Mouse (Mus musculus): ENCODE results near the gene Saysd1. TPM values are rescaled to one million over a fixed set of nuclear protein-coding genes. Genes with fewer than 3 reads are reported as not detected.

The Saysd1 gene
- polyA plus RNA-seq, 1 experiment from 2014 or later: 14.9 TPM

DNA sequence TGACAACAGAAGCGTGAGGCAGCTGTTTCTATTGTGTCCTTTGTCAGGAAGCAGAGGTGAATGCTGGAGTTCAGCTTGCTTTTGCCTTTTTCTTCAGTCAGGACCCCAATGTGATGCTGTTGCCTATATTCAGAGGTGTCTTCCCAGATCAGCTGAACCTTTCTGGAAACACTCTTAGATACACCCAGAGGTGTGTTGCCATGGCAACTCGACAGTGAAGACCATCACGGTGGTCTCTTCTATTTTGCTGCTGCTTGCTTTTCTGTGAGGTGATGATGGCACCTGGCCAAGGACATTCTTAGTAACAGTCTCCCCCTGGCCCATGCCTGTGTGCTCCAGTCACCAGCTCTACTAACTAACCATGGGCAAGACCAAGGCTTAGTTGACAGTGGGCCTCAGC, 33.5 kb upstream of the Saysd1 start:
- Histone ChIP-seq H3K9me3 (ENCODE audit: control insufficient read depth, low read length) (no peaks in the 10 kb centered on the region), H3K4me2 (replicated peaks; ENCODE audit: low read depth, low read length) (no peak overlapping the region), H3K27me3 (ENCODE audit: control insufficient read depth, insufficient read depth, low read length) (no peaks in the 10 kb centered on the region), H3K4me3 (ENCODE audit: low read depth, low read length) (no peak overlapping the region), H3K36me3 (ENCODE audit: control insufficient read depth, insufficient read depth, low read length) (no peaks in the 10 kb centered on the region), H3K4me1 (replicated peaks; ENCODE audit: control insufficient read depth, insufficient read depth, low read length) (no peaks in the 10 kb centered on the region), H3K27ac (ENCODE audit: low read depth, low read length) (no peak overlapping the region), H3K9ac (ENCODE audit: low read depth, low read length) (no peak overlapping the region)
- no peak for ATAC-seq (ENCODE audit: low FRiP score)
- 80% methylated on average over 3 of the region's 3 CpGs for WGBS
- DNase-seq (ENCODE audit: low spot score): no peak

DNA sequence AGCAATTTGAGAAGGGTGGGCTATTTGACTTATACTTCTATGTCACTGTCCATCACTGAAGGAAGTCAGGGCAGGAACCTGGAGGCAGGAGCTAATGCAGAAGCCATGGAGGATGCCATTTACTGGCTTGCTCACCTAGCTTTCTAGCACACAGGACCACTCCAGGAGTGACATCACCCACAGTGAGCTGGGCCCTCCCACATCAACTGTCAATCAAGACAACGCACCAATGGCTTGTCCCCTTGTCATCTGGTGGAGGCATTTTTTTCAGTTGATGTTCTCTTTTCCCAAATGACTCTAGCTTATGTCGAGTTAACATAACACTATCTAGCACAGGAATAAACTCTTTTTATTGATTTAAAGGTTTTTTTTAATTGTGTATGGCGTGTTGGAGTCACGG, 30.9 kb upstream of the Saysd1 start:
- no peaks in the 10 kb centered on the region for H3K27me3 ChIP-seq (ENCODE audit: control insufficient read depth, insufficient read depth, low read length)
- no peak for ATAC-seq (ENCODE audit: low FRiP score)

DNA sequence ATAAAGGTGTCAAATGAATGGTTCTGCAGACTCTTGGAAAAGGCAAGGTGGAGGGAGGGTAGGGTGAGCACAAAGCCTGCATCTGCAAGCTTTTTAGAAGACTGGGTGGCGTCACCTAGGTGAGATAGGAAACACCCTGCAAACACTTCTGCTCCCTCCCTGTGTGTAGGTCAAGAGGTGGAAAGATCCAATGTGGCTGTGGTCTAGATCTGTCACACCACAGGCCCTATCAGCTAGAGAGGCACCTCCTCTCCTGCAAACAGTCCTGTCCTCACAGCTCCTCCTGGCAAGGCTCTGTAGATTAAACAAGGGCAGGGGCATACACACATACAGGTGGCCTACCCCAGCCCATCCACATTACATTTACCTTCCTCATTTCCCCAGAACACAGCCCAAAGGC, 30.1 kb upstream of the Saysd1 start:
- Histone ChIP-seq H3K36me3 (ENCODE audit: control insufficient read depth, insufficient read depth, low read length) (no peaks in the 10 kb centered on the region), H3K9ac (ENCODE audit: low read depth, low read length) (no peak overlapping the region), H3K4me1 (replicated peaks; ENCODE audit: control insufficient read depth, insufficient read depth, low read length) (0 out of 2 replicates have a peak, but pooled peaks cover 1% of the 10 kb centered on the region), H3K27ac (ENCODE audit: low read depth, low read length) (no peak overlapping the region), H3K9me3 (ENCODE audit: control insufficient read depth, low read length) (no peaks in the 10 kb centered on the region), H3K4me3 (ENCODE audit: low read depth, low read length) (no peak overlapping the region), H3K4me2 (replicated peaks; ENCODE audit: low read depth, low read length) (no peak overlapping the region), H3K27me3 (ENCODE audit: control insufficient read depth, insufficient read depth, low read length) (no peaks in the 10 kb centered on the region)
- no peak for ATAC-seq (ENCODE audit: low FRiP score)
- DNase-seq (ENCODE audit: low spot score): no peak
- WGBS: 75% methylated on average over 1 of the region's 1 CpGs

More for the DNA sequence above, 30.9 kb upstream of the Saysd1 start:
- 89% methylated on average over 4 of the region's 4 CpGs for WGBS
- Histone ChIP-seq H3K4me1 (replicated peaks; ENCODE audit: control insufficient read depth, insufficient read depth, low read length) (no peaks in the 10 kb centered on the region), H3K4me3 (ENCODE audit: low read depth, low read length) (no peak overlapping the region), H3K9me3 (ENCODE audit: control insufficient read depth, low read length) (no peaks in the 10 kb centered on the region), H3K9ac (ENCODE audit: low read depth, low read length) (no peak overlapping the region), H3K27ac (ENCODE audit: low read depth, low read length) (no peak overlapping the region), H3K4me2 (replicated peaks; ENCODE audit: low read depth, low read length) (no peak overlapping the region), H3K36me3 (ENCODE audit: control insufficient read depth, insufficient read depth, low read length) (no peaks in the 10 kb centered on the region)
- no peak for DNase-seq (ENCODE audit: low spot score)

DNA sequence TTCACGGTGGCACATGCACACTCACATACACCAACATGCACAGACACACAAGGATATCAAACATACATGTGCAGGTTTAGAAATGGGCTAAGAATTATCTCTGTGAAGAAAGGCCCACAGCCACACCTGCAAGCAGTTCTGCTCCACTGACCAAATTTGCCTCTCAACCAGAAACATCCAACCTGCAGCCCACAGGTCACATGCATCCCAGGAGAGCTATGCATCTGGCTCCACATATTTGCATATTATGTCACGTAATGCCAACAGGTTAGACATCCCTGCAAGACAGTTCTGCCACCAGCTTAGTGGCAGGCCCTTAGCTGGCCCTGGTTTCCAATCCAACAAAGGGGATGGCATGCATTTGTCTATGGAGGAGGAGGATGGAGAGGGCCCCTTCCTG, 29.7 kb upstream of the Saysd1 start:
- Histone ChIP-seq H3K9me3 (ENCODE audit: control insufficient read depth, low read length) (no peaks in the 10 kb centered on the region), H3K27ac (ENCODE audit: low read depth, low read length) (no peak overlapping the region; the same call in 1 of the 2 replicates), H3K4me1 (replicated peaks; ENCODE audit: control insufficient read depth, insufficient read depth, low read length) (0 out of 2 replicates have a peak, but pooled peaks cover 4% of the 10 kb centered on the region), H3K27me3 (ENCODE audit: control insufficient read depth, insufficient read depth, low read length) (no peaks in the 10 kb centered on the region), H3K4me3 (ENCODE audit: low read depth, low read length) (no peak overlapping the region), H3K9ac (ENCODE audit: low read depth, low read length) (no peak overlapping the region), H3K36me3 (ENCODE audit: control insufficient read depth, insufficient read depth, low read length) (no peaks in the 10 kb centered on the region), H3K4me2 (replicated peaks; ENCODE audit: low read depth, low read length) (no peak overlapping the region)
- no peak for DNase-seq (ENCODE audit: low spot score)
- WGBS: 90% methylated on average over 2 of the region's 2 CpGs
- ATAC-seq (ENCODE audit: low FRiP score): no peak

DNA sequence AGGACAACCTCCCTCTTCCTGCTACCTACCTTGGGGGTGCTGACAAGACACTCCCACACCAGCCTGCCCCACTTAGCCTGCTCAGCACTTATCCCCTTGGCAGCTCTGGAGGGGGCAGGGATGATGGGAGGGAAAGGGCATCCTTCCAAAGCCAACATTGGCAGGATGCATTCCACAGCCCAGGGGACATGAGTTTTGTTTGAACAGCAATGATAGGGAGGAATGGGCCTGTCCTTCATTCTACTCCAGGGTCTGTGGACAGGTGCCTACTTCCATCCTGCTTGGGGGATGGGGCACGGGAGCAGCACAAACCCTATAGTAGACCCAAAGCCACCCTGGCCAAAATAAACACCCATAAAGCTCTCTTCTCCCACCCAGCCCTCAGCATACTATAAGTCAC, 27.1 kb upstream of the Saysd1 start:
- no peaks in the 10 kb centered on the region for H3K27me3 ChIP-seq (ENCODE audit: control insufficient read depth, insufficient read depth, low read length)

DNA sequence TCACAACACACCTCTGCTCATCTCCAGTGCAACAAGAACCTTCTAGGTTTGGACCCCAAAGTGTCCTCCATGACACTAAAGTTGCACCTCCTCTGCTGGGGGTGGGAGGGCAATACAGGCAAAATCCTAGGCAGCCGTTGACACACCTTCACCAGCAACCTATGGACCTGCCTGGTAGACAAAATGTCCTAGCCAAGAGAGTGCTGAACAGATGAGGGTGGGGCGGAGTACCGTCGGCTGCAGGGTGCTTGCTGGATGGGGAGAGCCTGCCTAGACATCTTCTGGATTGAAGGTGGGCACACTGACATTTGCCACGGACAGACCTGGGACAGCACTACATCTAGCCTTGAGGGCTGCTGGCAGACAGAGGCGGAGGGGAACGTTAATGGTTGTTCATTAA, 26.1 kb upstream of the Saysd1 start:
- H3K4me1 ChIP-seq (replicated peaks; ENCODE audit: control insufficient read depth, insufficient read depth, low read length): 0 out of 2 replicates have a peak, but pooled peaks cover 4% of the 10 kb centered on the region

More for the DNA sequence above, 27.1 kb upstream of the Saysd1 start:
- no peaks in the 10 kb centered on the region for H3K36me3 ChIP-seq (ENCODE audit: control insufficient read depth, insufficient read depth, low read length)
- H3K9me3 ChIP-seq (ENCODE audit: control insufficient read depth, low read length): no peaks in the 10 kb centered on the region
- H3K27ac ChIP-seq (ENCODE audit: low read depth, low read length): no peak overlapping the region
- H3K4me3 ChIP-seq (ENCODE audit: low read depth, low read length): no peak overlapping the region
- 0 out of 2 replicates have a peak, but pooled peaks cover 4% of the 10 kb centered on the region for H3K4me1 ChIP-seq (replicated peaks; ENCODE audit: control insufficient read depth, insufficient read depth, low read length)
- WGBS: 94% methylated on average over 1 of the region's 1 CpGs
- H3K9ac ChIP-seq (ENCODE audit: low read depth, low read length): no peak overlapping the region
- no peak overlapping the region for H3K4me2 ChIP-seq (replicated peaks; ENCODE audit: low read depth, low read length)
- no peak for DNase-seq (ENCODE audit: low spot score)
- no peak for ATAC-seq (ENCODE audit: low FRiP score)

DNA sequence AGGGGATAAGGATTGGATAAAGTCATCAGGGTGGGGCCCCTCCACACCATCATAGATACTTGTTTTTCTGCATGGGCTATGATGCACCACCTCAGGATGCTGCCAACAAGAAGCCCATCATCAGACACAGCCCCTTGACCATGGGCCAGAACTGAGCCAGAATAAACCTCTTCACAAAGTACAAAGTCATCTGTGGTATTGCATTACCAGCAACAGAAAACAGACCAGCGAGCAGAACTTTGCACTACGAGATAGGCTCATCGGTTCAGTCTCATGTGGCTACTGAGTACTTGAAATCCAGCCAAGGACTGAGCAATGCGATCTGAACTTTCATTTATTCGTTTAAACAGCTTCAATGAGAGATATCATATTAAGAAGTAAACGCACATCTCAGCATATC, 24.4 kb upstream of the Saysd1 start:
- ATAC-seq (ENCODE audit: low FRiP score): no peak
- no peaks in the 10 kb centered on the region for H3K36me3 ChIP-seq (ENCODE audit: control insufficient read depth, insufficient read depth, low read length)

More for the DNA sequence above, 26.1 kb upstream of the Saysd1 start:
- no peak overlapping the region for H3K27ac ChIP-seq (ENCODE audit: low read depth, low read length)
- no peak for ATAC-seq (ENCODE audit: low FRiP score)
- no peaks in the 10 kb centered on the region for H3K27me3 ChIP-seq (ENCODE audit: control insufficient read depth, insufficient read depth, low read length)
- no peak overlapping the region for H3K9ac ChIP-seq (ENCODE audit: low read depth, low read length)
- no peak for DNase-seq (ENCODE audit: low spot score)
- WGBS: 91% methylated on average over 7 of the region's 7 CpGs
- H3K9me3 ChIP-seq (ENCODE audit: control insufficient read depth, low read length): no peaks in the 10 kb centered on the region
- no peak overlapping the region for H3K4me3 ChIP-seq (ENCODE audit: low read depth, low read length)
- no peak overlapping the region for H3K4me2 ChIP-seq (replicated peaks; ENCODE audit: low read depth, low read length)
- H3K36me3 ChIP-seq (ENCODE audit: control insufficient read depth, insufficient read depth, low read length): no peaks in the 10 kb centered on the region

DNA sequence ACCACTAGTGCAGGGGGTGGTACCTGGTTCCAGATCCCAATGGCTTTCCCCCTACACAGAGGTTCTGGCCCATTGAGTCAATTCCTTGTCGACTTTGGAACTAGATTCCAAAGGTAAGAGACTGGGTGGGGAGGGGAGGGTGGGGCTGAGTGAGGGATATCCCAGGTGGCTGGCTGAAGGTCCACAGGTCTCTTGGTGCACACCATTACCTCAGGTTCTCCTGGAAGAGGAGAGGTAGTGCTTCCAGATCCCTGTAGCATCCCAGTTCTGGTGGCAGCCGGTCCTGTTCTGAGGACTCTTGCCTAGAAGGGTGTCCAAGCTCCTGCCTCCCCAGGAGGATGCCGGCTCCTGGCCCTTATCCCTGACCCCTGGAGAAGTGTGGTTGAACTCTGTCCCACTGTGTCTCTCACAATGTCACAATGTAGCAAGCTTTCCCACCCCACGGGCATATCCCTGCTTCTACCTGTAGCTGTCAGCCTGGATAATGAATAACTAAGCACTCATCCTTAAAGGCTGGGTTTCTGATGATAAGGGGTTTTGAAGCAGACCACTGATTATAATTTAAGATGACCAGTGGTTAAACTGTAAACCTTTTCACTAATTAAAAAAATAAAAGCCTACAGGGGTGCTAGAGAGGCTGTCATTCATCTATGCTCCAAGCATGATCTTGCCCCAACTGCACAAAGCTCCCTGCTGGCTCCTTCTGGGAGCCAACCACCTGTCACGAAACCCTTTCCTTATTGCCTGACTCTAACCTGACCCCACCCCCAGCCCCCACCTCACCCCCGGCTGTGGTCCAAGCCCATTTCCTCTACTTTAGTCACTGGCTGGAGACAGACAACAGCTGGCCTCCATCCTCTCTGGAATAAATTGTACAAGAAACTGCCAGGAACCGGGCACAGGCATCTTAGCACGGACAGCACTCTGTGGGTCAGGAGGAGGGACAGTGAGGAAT, 20.7 kb upstream of the Saysd1 start:
- no peak overlapping the region for H3K9ac ChIP-seq (ENCODE audit: low read depth, low read length)
- no peak overlapping the region for H3K27ac ChIP-seq (ENCODE audit: low read depth, low read length)
- DNase-seq (ENCODE audit: low spot score): no peak
- no peak overlapping the region for H3K4me3 ChIP-seq (ENCODE audit: low read depth, low read length)
- H3K9me3 ChIP-seq (ENCODE audit: control insufficient read depth, low read length): no peaks in the 10 kb centered on the region
- no peak overlapping the region for H3K4me2 ChIP-seq (replicated peaks; ENCODE audit: low read depth, low read length)
- no peaks in the 10 kb centered on the region for H3K27me3 ChIP-seq (ENCODE audit: control insufficient read depth, insufficient read depth, low read length)
- ATAC-seq (ENCODE audit: low FRiP score): no peak
- no peaks in the 10 kb centered on the region for H3K36me3 ChIP-seq (ENCODE audit: control insufficient read depth, insufficient read depth, low read length)
- whole genome bisulfite sequencing: 71% methylated on average over 8 of the region's 8 CpGs
- 0 out of 2 replicates have a peak, but pooled peaks cover 4% of the 10 kb centered on the region for H3K4me1 ChIP-seq (replicated peaks; ENCODE audit: control insufficient read depth, insufficient read depth, low read length)

More for the DNA sequence above, 24.4 kb upstream of the Saysd1 start:
- H3K27ac ChIP-seq (ENCODE audit: low read depth, low read length): no peak overlapping the region
- WGBS: 90% methylated on average over 6 of the region's 6 CpGs
- no peaks in the 10 kb centered on the region for H3K9me3 ChIP-seq (ENCODE audit: control insufficient read depth, low read length)
- no peak for DNase-seq (ENCODE audit: low spot score)
- H3K9ac ChIP-seq (ENCODE audit: low read depth, low read length): no peak overlapping the region
- H3K4me2 ChIP-seq (replicated peaks; ENCODE audit: low read depth, low read length): no peak overlapping the region
- no peak overlapping the region for H3K4me3 ChIP-seq (ENCODE audit: low read depth, low read length)
- 0 out of 2 replicates have a peak, but pooled peaks cover 4% of the 10 kb centered on the region for H3K4me1 ChIP-seq (replicated peaks; ENCODE audit: control insufficient read depth, insufficient read depth, low read length)
- no peaks in the 10 kb centered on the region for H3K27me3 ChIP-seq (ENCODE audit: control insufficient read depth, insufficient read depth, low read length)

DNA sequence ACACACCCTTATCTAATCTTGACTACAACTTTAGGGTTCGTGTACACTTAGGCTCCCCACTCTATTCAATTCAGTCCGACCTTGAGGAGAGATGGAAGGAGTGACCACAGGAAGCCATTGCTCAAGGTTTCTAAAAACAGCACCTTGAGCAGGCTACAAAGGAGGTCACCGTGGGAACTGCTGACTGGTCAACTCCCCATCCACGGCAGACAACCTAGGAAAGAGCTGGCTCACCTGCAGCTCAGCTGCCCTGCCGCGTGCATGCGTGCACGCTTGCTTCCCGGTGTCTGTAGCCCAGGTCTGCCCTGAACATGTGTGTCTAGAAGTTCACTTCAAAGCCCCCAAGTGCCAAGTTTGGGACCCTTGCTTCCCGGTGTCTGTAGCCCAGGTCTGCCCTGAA, 19.3 kb upstream of the Saysd1 start:
- Histone ChIP-seq H3K4me1 (replicated peaks; ENCODE audit: control insufficient read depth, insufficient read depth, low read length) (no peaks in the 10 kb centered on the region), H3K27me3 (ENCODE audit: control insufficient read depth, insufficient read depth, low read length) (no peaks in the 10 kb centered on the region)

More for the DNA sequence above, 19.3 kb upstream of the Saysd1 start:
- H3K36me3 ChIP-seq (ENCODE audit: control insufficient read depth, insufficient read depth, low read length): no peaks in the 10 kb centered on the region
- H3K4me2 ChIP-seq (replicated peaks; ENCODE audit: low read depth, low read length): no peak overlapping the region
- no peak overlapping the region for H3K9ac ChIP-seq (ENCODE audit: low read depth, low read length)
- H3K27ac ChIP-seq (ENCODE audit: low read depth, low read length): no peak overlapping the region
- no peaks in the 10 kb centered on the region for H3K9me3 ChIP-seq (ENCODE audit: control insufficient read depth, low read length)
- no peak for DNase-seq (ENCODE audit: low spot score)
- H3K4me3 ChIP-seq (ENCODE audit: low read depth, low read length): no peak overlapping the region
- ATAC-seq (ENCODE audit: low FRiP score): no peak
- WGBS: 94% methylated on average over 10 of the region's 10 CpGs

Measured in hindbrain, embryonic 11.5 days (tissue).